Mouse (Mus musculus) kidney, postnatal 36 days (tissue): ENCODE results near the gene Sit1.
A peak's percentile ranks its signal among the peaks of the same experiment; 100 is the strongest.

ENCODE experiments used
- DNase-seq, 2 experiments: peaks; one replicate each; pipeline ENCODE4 v3.0.0; 2021 to 2022; ENCODE audit warnings: mixed read lengths in 2 of 2

Sit1 gene

GRCm38 (mm10) chr4:43465935-43466334 is 17.6 kb downstream of the Sit1 start:
- DNase-seq, result no peak

- no peak for DNase-seq
Observed at GRCm38 (mm10) chr4:43463102-43463501, 20.4 kb downstream of the Sit1 start.

- no peak for DNase-seq
Observed at GRCm38 (mm10) chr4:43457124-43457523, 26.4 kb downstream of the Sit1 start.

GRCm38 (mm10) chr4:43456470-43456869 is 27.1 kb downstream of the Sit1 start:
- DNase-seq, result no peak

- peak in 1 of 2 experiments; percentile 28 for DNase-seq
Observed at GRCm38 (mm10) chr4:43454041-43454836, 29.3 kb downstream of the Sit1 start, which contains the start of gene Cd72. Gene Cd72 (minus strand): TSS chr4:43454628.

- DNase-seq, result no peak
Observed at GRCm38 (mm10) chr4:43453413-43453812, 30.1 kb downstream of the Sit1 start.

- peak in 1 of 2 experiments; percentile 32 for DNase-seq
Observed at GRCm38 (mm10) chr4:43452315-43452714, 31.2 kb downstream of the Sit1 start.

- DNase-seq, result no peak
Observed at GRCm38 (mm10) chr4:43448554-43448953, 35.0 kb downstream of the Sit1 start.

GRCm38 (mm10) chr4:43447251-43447650 is 36.3 kb downstream of the Sit1 start:
- peak in 1 of 2 experiments; percentile 33 for DNase-seq

- DNase-seq, result peak in 1 of 2 experiments; percentile 55
Observed at GRCm38 (mm10) chr4:43443511-43443910, 40.0 kb downstream of the Sit1 start.

- peak; percentile 80 to 89 for DNase-seq
Observed at GRCm38 (mm10) chr4:43442456-43443361, 40.8 kb downstream of the Sit1 start.

GRCm38 (mm10) chr4:43442044-43442443 is 41.5 kb downstream of the Sit1 start:
- peak; percentile 99 for DNase-seq

GRCm38 (mm10) chr4:43441639-43442038 is 41.9 kb downstream of the Sit1 start, which contains the start of gene Tesk1:
Gene Tesk1 (plus strand): TSS chr4:43441939.
- no peak for DNase-seq

GRCm38 (mm10) chr4:43432832-43433231 is 50.7 kb downstream of the Sit1 start:
- no peak for DNase-seq
